Mouse (Mus musculus) stomach, embryonic 16.5 days (tissue): ENCODE results near the gene Nkx2-5. TPM values are rescaled to one million over a fixed set of nuclear protein-coding genes. Genes with fewer than 3 reads are reported as not detected.

Source experiments
- ATAC-seq: fragments of 200-750 bp; cut with Nextera tagmentation; 2 replicates; pipeline ENCODE4 v1.8.0; 2017; ENCODE audit warnings: moderate number of reproducible peaks, moderate TSS enrichment; ENCODE audit not compliant: insufficient read depth, low FRiP score
- H3K27ac ChIP-seq: fragments of 300-500 bp; sonication (generic); 2 replicates; pipeline ENCODE4 v1.5.1; 2014; ENCODE audit warnings: low read length
- H3K27me3 ChIP-seq: fragments of 300-500 bp; sonication (generic); 2 replicates; pipeline ENCODE4 v1.6.1; 2014; ENCODE audit warnings: low read length, control low read depth, mixed read lengths; ENCODE audit not compliant: control insufficient read depth, insufficient read depth
- H3K36me3 ChIP-seq: fragments of 300-500 bp; sonication (generic); 2 replicates; pipeline ENCODE4 v1.6.1; 2014; ENCODE audit warnings: low read length; ENCODE audit not compliant: control insufficient read depth, insufficient read depth
- H3K4me1 ChIP-seq: fragments of 300-500 bp; sonication (generic); 2 replicates; pipeline ENCODE4 v1.6.1; 2014; ENCODE audit warnings: low read length, control low read depth, mixed read lengths; ENCODE audit not compliant: control insufficient read depth, insufficient read depth
- H3K4me2 ChIP-seq: fragments of 300-500 bp; sonication (generic); 2 replicates; pipeline ENCODE4 v1.6.1; 2014; ENCODE audit warnings: low read depth, low read length, mixed read lengths
- H3K4me3 ChIP-seq: fragments of 300-500 bp; sonication (generic); replicated peaks from 2 replicates; pipeline ENCODE4 v1.5.1; 2014; ENCODE audit warnings: mild to moderate bottlenecking, low read length
- H3K9ac ChIP-seq: fragments of 300-500 bp; sonication (generic); 2 replicates; pipeline ENCODE4 v1.6.1; 2014; ENCODE audit warnings: low read length
- H3K9me3 ChIP-seq: fragments of 300-500 bp; sonication (generic); replicated peaks from 2 replicates; pipeline ENCODE4 v1.6.1; 2016; ENCODE audit warnings: low read length, control low read depth; ENCODE audit not compliant: control insufficient read depth
- WGBS: fragments of 180-500 bp; shearing (Covaris S2); extraction: QIAGEN DNeasy Blood & Tissue Kit; methylation state at CpG from one replicate; pipeline ENCODE4 v1.1.7; 2014; 5-methylcytosine and 5-hydroxymethylcytosine counted together
- polyA plus RNA-seq: library from polyadenylated mRNA; unstranded; fragments of >200 nt; fragmentation: Nextera tagmentation; extraction: Ambion mirVana; gene quantifications from 2 replicates; pipeline ENCODE4 v1.2.1, GENCODE M21; 2015

Gene Nkx2-5
- polyA plus RNA-seq, 1 experiment from 2014 or later, result 4.6 TPM

GRCm38 (mm10) chr17:26861383-26861782 is 16.6 kb upstream of the Nkx2-5 start:
- Histone ChIP-seq H3K4me1 (peaks cover 4% of the 10 kb centered on the region; the same call in 1 of the 2 replicates), H3K36me3 (no peaks in the 10 kb centered on the region), H3K27me3 (peaks cover 21% of the 10 kb centered on the region), H3K4me3 (no peak overlapping the region), H3K27ac (no peak overlapping the region), H3K9me3 (peaks cover 6% of the 10 kb centered on the region; the same call in 1 of the 2 replicates), H3K9ac (no peak overlapping the region), H3K4me2 (no peak overlapping the region)
- WGBS, result 7% methylated on average over 6 of the region's 6 CpGs
- ATAC-seq, result peak; percentile 53; the same call in 1 of the 2 replicates

DNA sequence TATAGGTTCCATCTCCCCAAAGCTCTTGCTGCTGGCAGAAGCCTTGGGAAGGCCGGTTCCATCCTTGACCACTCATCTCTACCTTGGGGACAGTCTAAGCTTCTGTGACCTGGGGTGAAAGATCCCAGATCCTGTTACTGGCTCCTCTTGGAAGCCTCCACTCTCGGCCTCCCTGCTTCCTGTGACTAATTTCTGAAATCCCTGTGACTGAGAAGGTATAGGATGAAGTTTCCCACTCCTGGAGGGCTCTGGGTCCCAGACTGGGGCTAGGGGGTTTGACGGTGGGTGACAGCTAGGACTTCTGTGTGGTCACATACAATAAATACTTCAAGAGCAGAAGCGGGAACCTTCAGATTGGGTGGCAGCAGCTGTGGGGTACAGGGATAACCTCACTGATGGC is 16.1 kb upstream of the Nkx2-5 start:
- 0 out of 2 replicates have a peak, but pooled peaks have one; percentile 21 for ATAC-seq
- H3K27me3 ChIP-seq, result peaks cover 25% of the 10 kb centered on the region

GRCm38 (mm10) chr17:26852262-26852661 is 7.5 kb upstream of the Nkx2-5 start:
- no peaks in the 10 kb centered on the region for H3K36me3 ChIP-seq
- no peak for ATAC-seq
- no peak overlapping the region for H3K9ac ChIP-seq
- H3K4me1 ChIP-seq, result peaks cover 5% of the 10 kb centered on the region
- 27% methylated on average over 4 of the region's 4 CpGs for WGBS
- peaks cover 82% of the 10 kb centered on the region for H3K27me3 ChIP-seq
- no peaks in the 10 kb centered on the region for H3K9me3 ChIP-seq
- H3K4me2 ChIP-seq, result no peak overlapping the region
- no peak overlapping the region for H3K27ac ChIP-seq
- no peak overlapping the region for H3K4me3 ChIP-seq

More for the DNA sequence above, 16.1 kb upstream of the Nkx2-5 start:
- H3K9me3 ChIP-seq, result peaks cover 6% of the 10 kb centered on the region; the same call in 1 of the 2 replicates
- WGBS, result 33% methylated on average over 4 of the region's 4 CpGs
- no peak overlapping the region for H3K9ac ChIP-seq
- no peak overlapping the region for H3K4me2 ChIP-seq
- H3K27ac ChIP-seq, result no peak overlapping the region
- H3K36me3 ChIP-seq, result no peaks in the 10 kb centered on the region
- peaks cover 4% of the 10 kb centered on the region; the same call in 1 of the 2 replicates for H3K4me1 ChIP-seq
- H3K4me3 ChIP-seq, result no peak overlapping the region

GRCm38 (mm10) chr17:26851136-26851460 is 6.3 kb upstream of the Nkx2-5 start:
- peaks cover 5% of the 10 kb centered on the region for H3K4me1 ChIP-seq
- H3K9me3 ChIP-seq, result no peaks in the 10 kb centered on the region
- ATAC-seq, result no peak
- no peak overlapping the region for H3K27ac ChIP-seq
- H3K4me2 ChIP-seq, result peak overlapping the region; percentile 47; the same call in 1 of the 2 replicates
- H3K4me3 ChIP-seq, result peak overlapping the region; percentile 27
- peaks cover 76% of the 10 kb centered on the region for H3K27me3 ChIP-seq
- no peaks in the 10 kb centered on the region for H3K36me3 ChIP-seq
- WGBS, result 13% methylated on average over 8 of the region's 8 CpGs
- no peak overlapping the region for H3K9ac ChIP-seq

- WGBS, result 1% methylated on average over 48 of the region's 48 CpGs
- peaks cover 75% of the 10 kb centered on the region for H3K27me3 ChIP-seq
- H3K9me3 ChIP-seq, result no peaks in the 10 kb centered on the region
- H3K4me3 ChIP-seq, result peak overlapping the region; percentile 27
- peak overlapping the region; percentile 47 for H3K4me2 ChIP-seq
- no peak for ATAC-seq
- H3K4me1 ChIP-seq, result peaks cover 5% of the 10 kb centered on the region
- no peaks in the 10 kb centered on the region for H3K36me3 ChIP-seq
- H3K9ac ChIP-seq, result no peak overlapping the region
- H3K27ac ChIP-seq, result no peak overlapping the region
Measured at GRCm38 (mm10) chr17:26850358-26851135, 5.7 kb upstream of the Nkx2-5 start.

GRCm38 (mm10) chr17:26849746-26850357 is 5.0 kb upstream of the Nkx2-5 start:
- Histone ChIP-seq H3K36me3 (no peaks in the 10 kb centered on the region), H3K27me3 (peaks cover 77% of the 10 kb centered on the region), H3K4me2 (peak overlapping the region; percentile 47), H3K4me1 (peaks cover 5% of the 10 kb centered on the region), H3K9me3 (no peaks in the 10 kb centered on the region), H3K9ac (peak overlapping the region; percentile 31; the same call in 1 of the 2 replicates), H3K4me3 (peak overlapping the region; percentile 27), H3K27ac (no peak overlapping the region)
- WGBS, result under 1% methylated on average over 44 of the region's 44 CpGs
- ATAC-seq, result no peak

DNA sequence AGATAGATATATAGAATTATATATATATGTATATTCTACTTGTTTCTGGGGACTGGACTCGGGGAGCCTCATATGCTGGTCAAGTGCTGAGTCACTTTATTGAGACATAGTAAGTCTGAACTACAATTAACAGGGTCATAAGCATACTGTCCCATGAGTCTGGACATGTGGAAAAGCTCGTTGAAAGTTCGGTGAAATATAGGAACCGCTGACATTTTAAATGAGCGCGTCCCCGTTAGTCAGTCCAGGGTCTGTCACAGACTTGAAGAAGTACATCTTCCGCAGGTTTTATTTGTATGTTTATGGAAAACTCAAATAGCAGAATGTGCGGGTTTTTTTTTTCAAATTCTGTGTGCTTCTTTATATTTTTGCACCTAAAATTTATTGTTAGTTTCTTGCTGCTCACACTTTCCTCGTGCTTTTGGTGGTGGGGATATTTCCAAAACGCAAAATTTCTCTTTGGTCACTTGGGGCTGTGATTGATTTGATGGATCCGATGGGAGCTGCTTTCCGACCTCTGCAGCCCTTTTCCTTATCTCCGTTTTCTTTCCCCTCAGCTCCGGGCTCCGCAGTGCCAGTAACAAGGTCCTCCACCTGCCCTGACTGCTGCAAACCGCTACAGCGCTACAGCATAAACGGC is 4.4 kb upstream of the Nkx2-5 start:
- peak overlapping the region; percentile 27 for H3K4me3 ChIP-seq
- peaks cover 10% of the 10 kb centered on the region for H3K4me1 ChIP-seq
- H3K9ac ChIP-seq, result peak overlapping the region; percentile 31; the same call in 1 of the 2 replicates
- peaks cover 77% of the 10 kb centered on the region for H3K27me3 ChIP-seq
- H3K36me3 ChIP-seq, result no peaks in the 10 kb centered on the region
- H3K27ac ChIP-seq, result no peak overlapping the region
- no peaks in the 10 kb centered on the region for H3K9me3 ChIP-seq
- 7% methylated on average over 19 of the region's 19 CpGs for WGBS
- peak overlapping the region; percentile 47 for H3K4me2 ChIP-seq
- no peak for ATAC-seq

DNA sequence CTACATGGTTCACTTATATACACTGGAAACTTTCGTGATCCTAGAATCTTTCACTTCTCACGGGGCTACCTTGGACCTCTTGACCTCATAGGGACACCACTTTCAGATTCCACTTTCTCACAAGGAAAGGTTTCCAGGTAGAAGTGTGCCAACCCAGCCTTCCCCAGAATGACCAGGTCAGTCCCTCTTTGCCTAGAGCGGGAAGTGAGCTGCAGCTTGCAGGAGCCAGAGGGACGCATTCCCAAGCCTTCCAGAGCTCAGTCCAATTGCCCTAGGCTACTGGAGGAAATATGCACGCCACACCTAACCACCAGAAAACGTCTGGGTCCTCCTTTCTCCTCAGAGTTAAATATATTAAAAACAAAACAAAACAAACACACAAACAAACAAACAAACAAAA is 3.4 kb upstream of the Nkx2-5 start:
- Histone ChIP-seq H3K4me2 (no peak overlapping the region), H3K27me3 (peaks cover 75% of the 10 kb centered on the region), H3K36me3 (no peaks in the 10 kb centered on the region), H3K4me3 (no peak overlapping the region), H3K4me1 (peaks cover 10% of the 10 kb centered on the region), H3K9ac (no peak overlapping the region), H3K9me3 (no peaks in the 10 kb centered on the region), H3K27ac (no peak overlapping the region)
- ATAC-seq, result no peak
- WGBS, result 5% methylated on average over 6 of the region's 6 CpGs

- WGBS, result 2% methylated on average over 5 of the region's 5 CpGs
- Histone ChIP-seq H3K4me1 (peaks cover 10% of the 10 kb centered on the region), H3K4me2 (no peak overlapping the region), H3K27me3 (peaks cover 77% of the 10 kb centered on the region), H3K4me3 (no peak overlapping the region), H3K9me3 (no peaks in the 10 kb centered on the region), H3K27ac (no peak overlapping the region), H3K36me3 (no peaks in the 10 kb centered on the region), H3K9ac (no peak overlapping the region)
- ATAC-seq, result no peak
Measured at GRCm38 (mm10) chr17:26847801-26848200, 3.0 kb upstream of the Nkx2-5 start.
